Mouse (Mus musculus) right cerebral cortex, postnatal 10 days (tissue): Measurements from ENCODE around the gene Rbmxl1.
"Not testable (repeated sequence)": the region's sequence is repeated elsewhere in the genome, so short reads cannot be mapped to it uniquely, and the experiment has no call there.

Source experiments
- DNase-seq, 2 experiments: peaks; one replicate each; pipeline ENCODE4 v3.0.0; 2021; ENCODE audit warnings: low spot score in 2 of 2

Gene Rbmxl1

GRCm38 (mm10) chr8:78508719-78509272 lies at the start of gene Rbmxl1:
Rbmxl1 (minus strand) TSS chr8:78508898.
- DNase-seq, result peak; percentile 94 to 96

- no peak for DNase-seq
These were observed 48.2 kb upstream of the Rbmxl1 start for GRCm38 (mm10) chr8:78556773-78557434.

- DNase-seq, result no peak
These were observed 47.1 kb upstream of the Rbmxl1 start for GRCm38 (mm10) chr8:78555817-78556216.

- DNase-seq, result no peak
These were observed 42.0 kb upstream of the Rbmxl1 start for GRCm38 (mm10) chr8:78550752-78551134.

- DNase-seq, result no peak
These were observed 41.5 kb upstream of the Rbmxl1 start for GRCm38 (mm10) chr8:78549971-78550751.

GRCm38 (mm10) chr8:78545153-78545817 lies 36.6 kb upstream of the Rbmxl1 start:
- not testable (repeated sequence) for DNase-seq

GRCm38 (mm10) chr8:78544545-78544944 lies 35.8 kb upstream of the Rbmxl1 start:
- DNase-seq, result no peak

- DNase-seq, result no peak
These were observed 34.9 kb upstream of the Rbmxl1 start for GRCm38 (mm10) chr8:78543621-78544020.

GRCm38 (mm10) chr8:78542670-78543069 lies 34.0 kb upstream of the Rbmxl1 start:
- DNase-seq, result not testable (repeated sequence)

GRCm38 (mm10) chr8:78537795-78538194 lies 29.1 kb upstream of the Rbmxl1 start:
- no peak for DNase-seq

GRCm38 (mm10) chr8:78536716-78537115 lies 28.0 kb upstream of the Rbmxl1 start:
- no peak for DNase-seq

- no peak for DNase-seq
These were observed 25.3 kb upstream of the Rbmxl1 start for GRCm38 (mm10) chr8:78533981-78534380.

GRCm38 (mm10) chr8:78515132-78515531 lies 6.4 kb upstream of the Rbmxl1 start:
- DNase-seq, result no peak

- DNase-seq, result no peak
These were observed 6.0 kb upstream of the Rbmxl1 start for GRCm38 (mm10) chr8:78514706-78515105.

- no peak for DNase-seq
These were observed 4.4 kb upstream of the Rbmxl1 start for GRCm38 (mm10) chr8:78513106-78513505.

GRCm38 (mm10) chr8:78510926-78511325 lies 2.2 kb upstream of the Rbmxl1 start:
- no peak for DNase-seq

- no peak for DNase-seq
These were observed 1.4 kb upstream of the Rbmxl1 start for GRCm38 (mm10) chr8:78510094-78510493.

GRCm38 (mm10) chr8:78509273-78510031 lies 754 bp upstream of the Rbmxl1 start, which contains the start of gene Slc10a7:
Slc10a7 (plus strand) TSS chr8:78509346.
- peak; percentile 95 to 96 for DNase-seq

GRCm38 (mm10) chr8:78507979-78508718 lies 549 bp downstream of the Rbmxl1 start:
- DNase-seq, result peak; percentile 47 to 59

- DNase-seq, result no peak
These were observed 6.0 kb downstream of the Rbmxl1 start for GRCm38 (mm10) chr8:78502706-78503105.

GRCm38 (mm10) chr8:78496273-78496672 lies 12.4 kb downstream of the Rbmxl1 start:
- DNase-seq, result not testable (repeated sequence)
